Mouse (Mus musculus): ENCODE results near the gene Tenm2.

The Tenm2 gene

GRCm38 (mm10) chr11:37079403-37079802 lies 156.4 kb downstream of the Tenm2 start:
- no peak for DNase-seq

- DNase-seq, result no peak
These were observed 158.7 kb downstream of the Tenm2 start for GRCm38 (mm10) chr11:37076989-37077598.

- DNase-seq, result no peak
These were observed 160.4 kb downstream of the Tenm2 start for GRCm38 (mm10) chr11:37075349-37075748.

- no peak for DNase-seq
These were observed 170.3 kb downstream of the Tenm2 start for GRCm38 (mm10) chr11:37065459-37065858.

- DNase-seq, result peak; percentile 10
These were observed 189.1 kb downstream of the Tenm2 start for GRCm38 (mm10) chr11:37046671-37047070.

GRCm38 (mm10) chr11:37041259-37041658 lies 194.5 kb downstream of the Tenm2 start:
- no peak for DNase-seq

- no peak for DNase-seq
These were observed 196.5 kb downstream of the Tenm2 start for GRCm38 (mm10) chr11:37039283-37039682.

GRCm38 (mm10) chr11:37031305-37032055 lies 204.3 kb downstream of the Tenm2 start:
- DNase-seq, result peak; percentile 16

GRCm38 (mm10) chr11:37011900-37012299 lies 223.9 kb downstream of the Tenm2 start:
- DNase-seq, result no peak

GRCm38 (mm10) chr11:37009243-37009642 lies 226.5 kb downstream of the Tenm2 start:
- peak; percentile 11 for DNase-seq

GRCm38 (mm10) chr11:36997668-36998067 lies 238.1 kb downstream of the Tenm2 start:
- DNase-seq, result no peak

- peak; percentile 8 for DNase-seq
These were observed 244.9 kb downstream of the Tenm2 start for GRCm38 (mm10) chr11:36990895-36991294.

GRCm38 (mm10) chr11:36988776-36989565 lies 246.8 kb downstream of the Tenm2 start:
- DNase-seq, result peak; percentile 68

- DNase-seq, result no peak
These were observed 261.6 kb downstream of the Tenm2 start for GRCm38 (mm10) chr11:36974142-36974541.

- DNase-seq, result no peak
These were observed 277.7 kb downstream of the Tenm2 start for GRCm38 (mm10) chr11:36958102-36958501.

- DNase-seq, result no peak
These were observed 294.3 kb downstream of the Tenm2 start for GRCm38 (mm10) chr11:36941429-36941828.

GRCm38 (mm10) chr11:36940557-36941110 lies 295.1 kb downstream of the Tenm2 start:
- DNase-seq, result no peak

GRCm38 (mm10) chr11:36929817-36930216 lies 305.9 kb downstream of the Tenm2 start:
- DNase-seq, result no peak

GRCm38 (mm10) chr11:36926705-36927406 lies 308.9 kb downstream of the Tenm2 start:
- no peak for DNase-seq

GRCm38 (mm10) chr11:36919301-36919700 lies 316.5 kb downstream of the Tenm2 start:
- DNase-seq, result no peak

- DNase-seq, result no peak
These were observed 324.4 kb downstream of the Tenm2 start for GRCm38 (mm10) chr11:36911406-36911805.

GRCm38 (mm10) chr11:36909036-36909435 lies 326.7 kb downstream of the Tenm2 start:
- DNase-seq, result no peak

- DNase-seq, result no peak
These were observed 333.5 kb downstream of the Tenm2 start for GRCm38 (mm10) chr11:36902302-36902701.
